Mouse (Mus musculus) lung, embryonic 15.5 days (tissue): ENCODE measurements around the gene Tmco5. TPM values are rescaled to one million over a fixed set of nuclear protein-coding genes. Genes with fewer than 3 reads are reported as not detected.
"Not testable (repeated sequence)": the region's sequence is repeated elsewhere in the genome, so short reads cannot be mapped to it uniquely, and the experiment has no call there.

ENCODE experiments used
- ATAC-seq: fragments of 200-750 bp; cut with Nextera tagmentation; 2 replicates; pipeline ENCODE4 v1.8.0; 2017; ENCODE audit warnings: moderate number of reproducible peaks, borderline replicate concordance; ENCODE audit not compliant: low FRiP score, low TSS enrichment; ENCODE audit errors: extremely low read depth
- H3K27ac ChIP-seq: fragments of 300-500 bp; sonication (generic); 2 replicates; pipeline ENCODE4 v1.5.1; 2015; ENCODE audit warnings: moderate library complexity, mild to moderate bottlenecking, inconsistent platforms
- H3K27me3 ChIP-seq: fragments of 300-500 bp; sonication (generic); 2 replicates; pipeline ENCODE4 v1.6.1; 2015; ENCODE audit warnings: inconsistent platforms
- H3K36me3 ChIP-seq: fragments of 300-500 bp; sonication (generic); 2 replicates; pipeline ENCODE4 v1.6.1; 2015; ENCODE audit warnings: inconsistent platforms
- H3K4me1 ChIP-seq: fragments of 300-500 bp; sonication (generic); 2 replicates; pipeline ENCODE4 v1.6.1; 2015; ENCODE audit warnings: inconsistent platforms
- H3K4me2 ChIP-seq: fragments of 300-500 bp; sonication (generic); 2 replicates; pipeline ENCODE4 v1.6.1; 2015; ENCODE audit warnings: inconsistent platforms, mild to moderate bottlenecking, moderate library complexity
- H3K4me3 ChIP-seq: fragments of 300-500 bp; sonication (generic); 2 replicates; pipeline ENCODE4 v1.5.1; 2015; ENCODE audit warnings: mild to moderate bottlenecking, inconsistent platforms
- H3K9ac ChIP-seq: fragments of 300-500 bp; sonication (generic); 2 replicates; pipeline ENCODE4 v1.6.1; 2015; ENCODE audit warnings: inconsistent platforms
- H3K9me3 ChIP-seq: fragments of 300-500 bp; sonication (generic); 2 replicates; pipeline ENCODE4 v1.6.1; 2016; ENCODE audit warnings: inconsistent platforms
- WGBS: fragments of 180-500 bp; shearing (Covaris S2); methylation state at CpG from one replicate; pipeline ENCODE4 v1.1.7; 2015; 5-methylcytosine and 5-hydroxymethylcytosine counted together
- polyA plus RNA-seq: library from polyadenylated mRNA; unstranded; fragments of >200 nt; fragmentation: Nextera tagmentation; extraction: Ambion mirVana; gene quantifications from 2 replicates; pipeline ENCODE4 v1.2.1, GENCODE M21; 2015

Tmco5 gene
- polyA plus RNA-seq, 1 experiment from 2014 or later, result not detected

GRCm38 (mm10) chr2:116925230-116925629, 46.7 kb downstream of the Tmco5 start:
- H3K27ac ChIP-seq, result no peak overlapping the region
- H3K4me2 ChIP-seq, result no peak overlapping the region
- no peak for ATAC-seq
- H3K27me3 ChIP-seq, result no peaks in the 10 kb centered on the region
- H3K4me1 ChIP-seq, result peaks cover 3% of the 10 kb centered on the region; the same call in 1 of the 2 replicates
- no peaks in the 10 kb centered on the region for H3K9me3 ChIP-seq
- 69% methylated on average over 5 of the region's 5 CpGs for WGBS
- no peak overlapping the region for H3K4me3 ChIP-seq
- no peaks in the 10 kb centered on the region for H3K36me3 ChIP-seq
- H3K9ac ChIP-seq, result no peak overlapping the region

- no peak overlapping the region for H3K4me3 ChIP-seq
- H3K27ac ChIP-seq, result no peak overlapping the region
- no peak for ATAC-seq
- WGBS, result 76% methylated on average over 7 of the region's 7 CpGs
- H3K27me3 ChIP-seq, result no peaks in the 10 kb centered on the region
- H3K9me3 ChIP-seq, result no peaks in the 10 kb centered on the region
- H3K36me3 ChIP-seq, result no peaks in the 10 kb centered on the region
- H3K4me1 ChIP-seq, result peaks cover 12% of the 10 kb centered on the region
- no peak overlapping the region for H3K4me2 ChIP-seq
- H3K9ac ChIP-seq, result no peak overlapping the region
These were observed 53.7 kb downstream of the Tmco5 start for GRCm38 (mm10) chr2:116932218-116932617.

GRCm38 (mm10) chr2:116934236-116934635, 55.7 kb downstream of the Tmco5 start:
- not testable (repeated sequence) for H3K9ac ChIP-seq, H3K9me3 ChIP-seq, H3K36me3 ChIP-seq, H3K4me2 ChIP-seq, H3K27ac ChIP-seq, ATAC-seq, H3K27me3 ChIP-seq, H3K4me3 ChIP-seq
- 89% methylated on average over 1 of the region's 1 CpGs for WGBS
- peaks cover 12% of the 10 kb centered on the region for H3K4me1 ChIP-seq

GRCm38 (mm10) chr2:116934776-116935175, 56.3 kb downstream of the Tmco5 start:
- H3K9me3 ChIP-seq, result no peaks in the 10 kb centered on the region
- H3K4me3 ChIP-seq, result no peak overlapping the region
- no peak overlapping the region for H3K27ac ChIP-seq
- no peaks in the 10 kb centered on the region for H3K36me3 ChIP-seq
- H3K27me3 ChIP-seq, result no peaks in the 10 kb centered on the region
- no peak overlapping the region for H3K9ac ChIP-seq
- H3K4me2 ChIP-seq, result no peak overlapping the region
- peaks cover 12% of the 10 kb centered on the region for H3K4me1 ChIP-seq
- ATAC-seq, result no peak

GRCm38 (mm10) chr2:116936371-116936770, 57.9 kb downstream of the Tmco5 start:
- WGBS, result 44% methylated on average over 2 of the region's 2 CpGs
- Histone ChIP-seq H3K4me3 (no peak overlapping the region), H3K36me3 (no peaks in the 10 kb centered on the region), H3K27me3 (no peaks in the 10 kb centered on the region), H3K27ac (no peak overlapping the region), H3K4me1 (peaks cover 16% of the 10 kb centered on the region), H3K4me2 (no peak overlapping the region), H3K9me3 (no peaks in the 10 kb centered on the region), H3K9ac (no peak overlapping the region)
- no peak for ATAC-seq

- no peaks in the 10 kb centered on the region for H3K9me3 ChIP-seq
- WGBS, result 85% methylated on average over 1 of the region's 1 CpGs
These were observed 58.7 kb downstream of the Tmco5 start for GRCm38 (mm10) chr2:116937166-116937565.

GRCm38 (mm10) chr2:116941816-116942215, 63.3 kb downstream of the Tmco5 start:
- Histone ChIP-seq H3K27ac (peak overlapping the region; percentile 84), H3K27me3 (no peaks in the 10 kb centered on the region), H3K4me1 (peaks cover 24% of the 10 kb centered on the region), H3K4me2 (no peak overlapping the region), H3K4me3 (no peak overlapping the region), H3K9ac (no peak overlapping the region), H3K36me3 (no peaks in the 10 kb centered on the region), H3K9me3 (no peaks in the 10 kb centered on the region)
- ATAC-seq, result peak; percentile 80
- 12% methylated on average over 3 of the region's 3 CpGs for WGBS

More at GRCm38 (mm10) chr2:116937166-116937565, 58.7 kb downstream of the Tmco5 start:
- ATAC-seq, result no peak
- Histone ChIP-seq H3K27me3 (no peaks in the 10 kb centered on the region), H3K4me1 (peaks cover 22% of the 10 kb centered on the region), H3K27ac (no peak overlapping the region), H3K4me3 (no peak overlapping the region), H3K4me2 (no peak overlapping the region), H3K36me3 (no peaks in the 10 kb centered on the region), H3K9ac (no peak overlapping the region)

Other genes with a start within 250 kb of the Tmco5 start
- gene Spred1, start 242.7 kb downstream of the Tmco5 start, polyA plus RNA-seq, result 18.4 and 20.6 TPM in 2 replicates